Mouse (Mus musculus): ENCODE results near the gene Wnk2. TPM values are rescaled to one million over a fixed set of nuclear protein-coding genes. Genes with fewer than 3 reads are reported as not detected.

The Wnk2 gene
- total RNA-seq, 1 experiment from 2014 or later: not detected

- peak; percentile 43; the same call in 1 of the 2 replicates for ATAC-seq (replicated peaks; ENCODE audit: low read depth, poor library complexity, severe bottlenecking)
Observed at GRCm38 (mm10) chr13:49180274-49180673, 32.5 kb upstream of the Wnk2 start.

GRCm38 (mm10) chr13:49178839-49179585, 31.2 kb upstream of the Wnk2 start:
- peak; percentile 59 for ATAC-seq (replicated peaks; ENCODE audit: low read depth, poor library complexity, severe bottlenecking)

- no peak for ATAC-seq (replicated peaks; ENCODE audit: low read depth, poor library complexity, severe bottlenecking)
Observed at GRCm38 (mm10) chr13:49175509-49175908, 27.7 kb upstream of the Wnk2 start.

GRCm38 (mm10) chr13:49172971-49173596, 25.3 kb upstream of the Wnk2 start:
- ATAC-seq (replicated peaks; ENCODE audit: low read depth, poor library complexity, severe bottlenecking): peak; percentile 93

GRCm38 (mm10) chr13:49172335-49172734, 24.5 kb upstream of the Wnk2 start:
- no peak for ATAC-seq (replicated peaks; ENCODE audit: low read depth, poor library complexity, severe bottlenecking)

GRCm38 (mm10) chr13:49171729-49172128, 23.9 kb upstream of the Wnk2 start:
- ATAC-seq (replicated peaks; ENCODE audit: low read depth, poor library complexity, severe bottlenecking): no peak

- ATAC-seq (replicated peaks; ENCODE audit: low read depth, poor library complexity, severe bottlenecking): no peak
Observed at GRCm38 (mm10) chr13:49170623-49171022, 22.8 kb upstream of the Wnk2 start.

GRCm38 (mm10) chr13:49169448-49170207, 21.8 kb upstream of the Wnk2 start:
- ATAC-seq (replicated peaks; ENCODE audit: low read depth, poor library complexity, severe bottlenecking): peak; percentile 67

- ATAC-seq (replicated peaks; ENCODE audit: low read depth, poor library complexity, severe bottlenecking): no peak
Observed at GRCm38 (mm10) chr13:49167081-49167480, 19.3 kb upstream of the Wnk2 start.

GRCm38 (mm10) chr13:49163645-49164044, 15.8 kb upstream of the Wnk2 start:
- no peak for ATAC-seq (replicated peaks; ENCODE audit: low read depth, poor library complexity, severe bottlenecking)

- peak; percentile 91 for ATAC-seq (replicated peaks; ENCODE audit: low read depth, poor library complexity, severe bottlenecking)
Observed at GRCm38 (mm10) chr13:49162722-49163121, 14.9 kb upstream of the Wnk2 start.

- no peak for ATAC-seq (replicated peaks; ENCODE audit: low read depth, poor library complexity, severe bottlenecking)
Observed at GRCm38 (mm10) chr13:49161236-49161635, 13.4 kb upstream of the Wnk2 start.

- ATAC-seq (replicated peaks; ENCODE audit: low read depth, poor library complexity, severe bottlenecking): no peak
Observed at GRCm38 (mm10) chr13:49158040-49158713, 10.4 kb upstream of the Wnk2 start.

- ATAC-seq (replicated peaks; ENCODE audit: low read depth, poor library complexity, severe bottlenecking): no peak
Observed at GRCm38 (mm10) chr13:49156645-49157044, 8.8 kb upstream of the Wnk2 start.

GRCm38 (mm10) chr13:49154621-49155020, 6.8 kb upstream of the Wnk2 start:
- no peak for ATAC-seq (replicated peaks; ENCODE audit: low read depth, poor library complexity, severe bottlenecking)

- no peak for ATAC-seq (replicated peaks; ENCODE audit: low read depth, poor library complexity, severe bottlenecking)
Observed at GRCm38 (mm10) chr13:49154028-49154427, 6.2 kb upstream of the Wnk2 start.

GRCm38 (mm10) chr13:49148687-49149086, 873 bp upstream of the Wnk2 start:
- ATAC-seq (replicated peaks; ENCODE audit: low read depth, poor library complexity, severe bottlenecking): no peak

GRCm38 (mm10) chr13:49147007-49147857, 582 bp downstream of the Wnk2 start:
- ATAC-seq (replicated peaks; ENCODE audit: low read depth, poor library complexity, severe bottlenecking): no peak

- no peak for ATAC-seq (replicated peaks; ENCODE audit: low read depth, poor library complexity, severe bottlenecking)
Observed at GRCm38 (mm10) chr13:49146698-49147006, 1.2 kb downstream of the Wnk2 start.

Data from common myeloid progenitor, adult 5-6 weeks (primary cell).